Mouse (Mus musculus): Measurements from ENCODE around the gene Ubald2. TPM values are rescaled to one million over a fixed set of nuclear protein-coding genes. Genes with fewer than 3 reads are reported as not detected.
A peak's percentile ranks its signal among the peaks of the same experiment; 100 is the strongest.

The Ubald2 gene
- polyA plus RNA-seq, 1 experiment from 2014 or later, result 56.6 TPM

- DNase-seq (ENCODE audit: low spot score), result peak; percentile 74
- TF ChIP-seq CTCF (IDR thresholded peaks at IDR 0.05), result no peak
- no peak for TF ChIP-seq EP300 (IDR thresholded peaks at IDR 0.05)
- no peaks in the 10 kb centered on the region; the same call in 1 of the 2 replicates for H3K4me1 ChIP-seq (ENCODE audit: insufficient read depth, low read depth, low read length)
- peak within 1 kb of the TSS; percentile 29 for H3K9ac ChIP-seq (replicated peaks; ENCODE audit: low read depth)
- H3K4me3 ChIP-seq (ENCODE audit: low read depth, low read length), result peak within 1 kb of the TSS; percentile 64
- 4% methylated on average over 44 of the region's 82 CpGs for WGBS
- H3K27ac ChIP-seq (ENCODE audit: low read length), result no peak within 1 kb of the TSS
- peak within 1 kb of the TSS; percentile 99 for H3K4me2 ChIP-seq (replicated peaks; ENCODE audit: low read depth, low read length)
- H3K9me3 ChIP-seq (ENCODE audit: low read length), result no peaks in the 10 kb centered on the region
- ATAC-seq, result peak; percentile 94
- H3K27me3 ChIP-seq (replicated peaks; ENCODE audit: insufficient read depth, low read length), result no peaks in the 10 kb centered on the region
- H3K36me3 ChIP-seq (ENCODE audit: insufficient read depth, low read length), result no peaks in the 10 kb centered on the region
Measured at GRCm38 (mm10) chr11:116412904-116413630, 20.8 kb upstream of the Ubald2 start, which contains the start of gene Rnf157. Gene Rnf157 (minus strand): TSS chr11:116413032.

GRCm38 (mm10) chr11:116413631-116414022 is 20.3 kb upstream of the Ubald2 start:
- no peak overlapping the region for H3K27ac ChIP-seq (ENCODE audit: low read length)
- peak overlapping the region; percentile 64; the same call in 1 of the 2 replicates for H3K4me3 ChIP-seq (ENCODE audit: low read depth, low read length)
- H3K36me3 ChIP-seq (ENCODE audit: insufficient read depth, low read length), result no peaks in the 10 kb centered on the region
- H3K4me1 ChIP-seq (ENCODE audit: insufficient read depth, low read depth, low read length), result no peaks in the 10 kb centered on the region; the same call in 1 of the 2 replicates
- WGBS, result 71% methylated on average over 4 of the region's 4 CpGs
- TF ChIP-seq CTCF (IDR thresholded peaks at IDR 0.05), result no peak
- no peak for TF ChIP-seq EP300 (IDR thresholded peaks at IDR 0.05)
- no peaks in the 10 kb centered on the region for H3K9me3 ChIP-seq (ENCODE audit: low read length)
- ATAC-seq (no peak), DNase-seq (ENCODE audit: low spot score) (no peak)
- H3K9ac ChIP-seq (replicated peaks; ENCODE audit: low read depth), result no peak overlapping the region
- H3K4me2 ChIP-seq (replicated peaks; ENCODE audit: low read depth, low read length), result peak overlapping the region; percentile 99
- H3K27me3 ChIP-seq (replicated peaks; ENCODE audit: insufficient read depth, low read length), result no peaks in the 10 kb centered on the region

GRCm38 (mm10) chr11:116416196-116416943 is 17.5 kb upstream of the Ubald2 start:
- no peak overlapping the region for H3K27ac ChIP-seq (ENCODE audit: low read length)
- H3K4me3 ChIP-seq (ENCODE audit: low read depth, low read length), result no peak overlapping the region
- H3K9ac ChIP-seq (replicated peaks; ENCODE audit: low read depth), result no peak overlapping the region
- ATAC-seq (no peak), DNase-seq (ENCODE audit: low spot score) (no peak)
- no peaks in the 10 kb centered on the region for H3K27me3 ChIP-seq (replicated peaks; ENCODE audit: insufficient read depth, low read length)
- H3K4me1 ChIP-seq (ENCODE audit: insufficient read depth, low read depth, low read length), result no peaks in the 10 kb centered on the region; the same call in 1 of the 2 replicates
- H3K9me3 ChIP-seq (ENCODE audit: low read length), result no peaks in the 10 kb centered on the region
- 68% methylated on average over 6 of the region's 6 CpGs for WGBS
- H3K36me3 ChIP-seq (ENCODE audit: insufficient read depth, low read length), result no peaks in the 10 kb centered on the region
- H3K4me2 ChIP-seq (replicated peaks; ENCODE audit: low read depth, low read length), result no peak overlapping the region
- no peak for TF ChIP-seq CTCF (IDR thresholded peaks at IDR 0.05)
- no peak for TF ChIP-seq EP300 (IDR thresholded peaks at IDR 0.05)

- 89% methylated on average over 5 of the region's 5 CpGs for WGBS
- Histone ChIP-seq H3K9me3 (ENCODE audit: low read length) (no peaks in the 10 kb centered on the region), H3K4me2 (replicated peaks; ENCODE audit: low read depth, low read length) (no peak overlapping the region), H3K27me3 (replicated peaks; ENCODE audit: insufficient read depth, low read length) (no peaks in the 10 kb centered on the region), H3K36me3 (ENCODE audit: insufficient read depth, low read length) (no peaks in the 10 kb centered on the region), H3K4me3 (ENCODE audit: low read depth, low read length) (no peak overlapping the region), H3K4me1 (ENCODE audit: insufficient read depth, low read depth, low read length) (no peaks in the 10 kb centered on the region; the same call in 1 of the 2 replicates), H3K27ac (ENCODE audit: low read length) (no peak overlapping the region), H3K9ac (replicated peaks; ENCODE audit: low read depth) (no peak overlapping the region)
- ATAC-seq, result no peak
- TF ChIP-seq CTCF (IDR thresholded peaks at IDR 0.05) (no peak), EP300 (IDR thresholded peaks at IDR 0.05) (no peak)
- no peak for DNase-seq (ENCODE audit: low spot score)
Measured at GRCm38 (mm10) chr11:116417054-116417453, 16.8 kb upstream of the Ubald2 start.

- ATAC-seq (peak; percentile 65), DNase-seq (ENCODE audit: low spot score) (peak; percentile 46)
- peak; percentile 22; the same call in 1 of the 2 replicates for TF ChIP-seq EP300 (IDR thresholded peaks at IDR 0.05)
- TF ChIP-seq CTCF (IDR thresholded peaks at IDR 0.05), result no peak
Measured at GRCm38 (mm10) chr11:116418194-116418840, 15.6 kb upstream of the Ubald2 start.

More at GRCm38 (mm10) chr11:116418194-116418840, 15.6 kb upstream of the Ubald2 start:
- Histone ChIP-seq H3K4me1 (ENCODE audit: insufficient read depth, low read depth, low read length) (no peaks in the 10 kb centered on the region), H3K27me3 (replicated peaks; ENCODE audit: insufficient read depth, low read length) (no peaks in the 10 kb centered on the region), H3K9me3 (ENCODE audit: low read length) (no peaks in the 10 kb centered on the region), H3K4me2 (replicated peaks; ENCODE audit: low read depth, low read length) (no peak overlapping the region), H3K27ac (ENCODE audit: low read length) (peak overlapping the region; percentile 43; the same call in 1 of the 2 replicates), H3K4me3 (ENCODE audit: low read depth, low read length) (no peak overlapping the region), H3K36me3 (ENCODE audit: insufficient read depth, low read length) (no peaks in the 10 kb centered on the region), H3K9ac (replicated peaks; ENCODE audit: low read depth) (no peak overlapping the region)
- WGBS, result 3% methylated on average over 2 of the region's 2 CpGs
